Mouse (Mus musculus) left cerebral cortex, adult 11 months (tissue): ENCODE data around the gene Ctnnbl1.

ENCODE experiments used
- DNase-seq: peaks from one replicate; pipeline ENCODE4 v3.0.0; 2022; ENCODE audit warnings: low spot score

Ctnnbl1 gene

DNA sequence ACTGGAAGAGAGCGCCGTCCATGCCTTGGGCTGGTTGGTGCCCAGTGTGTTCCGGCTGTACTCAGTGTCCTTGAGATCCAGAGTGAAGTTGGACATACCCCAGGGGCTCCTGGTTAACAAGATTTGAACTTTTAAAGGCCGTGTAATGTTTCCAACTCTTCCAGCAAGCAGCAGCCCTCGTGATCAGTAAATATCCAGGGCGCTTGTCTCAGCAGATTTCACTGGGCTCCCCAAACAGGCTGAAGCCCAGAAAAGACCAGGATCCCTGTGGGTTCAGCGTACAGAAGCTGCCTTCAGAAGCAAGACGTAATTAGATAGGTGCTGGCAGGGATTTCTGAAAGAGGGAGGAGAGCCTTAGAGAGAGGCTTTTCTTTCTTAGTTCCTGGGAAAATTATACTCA lies 137.9 kb downstream of the Ctnnbl1 start:
- no peak for DNase-seq

DNA sequence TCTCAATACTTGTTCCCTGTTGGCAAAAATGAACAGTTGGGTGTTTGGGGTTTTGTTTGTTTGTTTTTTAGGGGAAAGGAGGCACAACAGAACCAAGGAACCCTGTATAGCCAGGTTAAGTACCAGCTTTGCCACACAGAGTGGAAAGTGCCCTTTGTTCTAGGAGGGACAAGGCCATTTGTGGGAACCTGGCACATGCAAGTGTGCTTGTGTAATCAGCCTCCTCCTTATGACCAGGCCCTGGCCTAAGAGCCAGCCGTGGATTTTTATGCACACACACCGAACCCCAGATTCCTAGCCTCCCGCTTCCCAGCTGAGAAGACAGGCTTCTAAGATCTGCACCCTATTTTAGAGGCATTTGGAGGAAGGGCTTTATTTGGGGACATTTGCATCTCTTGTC lies 140.2 kb downstream of the Ctnnbl1 start:
- no peak for DNase-seq

DNA sequence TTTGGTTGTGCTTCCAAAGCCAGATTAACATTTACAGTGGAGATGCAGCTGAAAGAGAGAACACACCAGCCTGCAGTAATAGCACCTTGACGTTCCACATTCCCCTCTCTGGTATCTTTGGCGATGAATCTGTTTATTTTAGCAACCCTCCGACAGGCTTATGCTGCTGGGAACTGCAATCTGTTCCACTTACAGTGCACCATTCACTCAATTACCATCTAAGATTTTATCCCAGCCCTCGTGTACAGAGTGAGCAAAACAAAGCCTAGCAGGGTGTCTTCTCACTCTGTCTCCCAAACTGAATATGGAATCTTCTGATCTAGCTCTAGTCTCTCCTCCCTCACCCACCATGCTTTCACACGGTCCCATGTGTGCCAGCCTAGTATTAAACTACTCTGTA lies 140.8 kb downstream of the Ctnnbl1 start:
- peak; percentile 59 for DNase-seq

DNA sequence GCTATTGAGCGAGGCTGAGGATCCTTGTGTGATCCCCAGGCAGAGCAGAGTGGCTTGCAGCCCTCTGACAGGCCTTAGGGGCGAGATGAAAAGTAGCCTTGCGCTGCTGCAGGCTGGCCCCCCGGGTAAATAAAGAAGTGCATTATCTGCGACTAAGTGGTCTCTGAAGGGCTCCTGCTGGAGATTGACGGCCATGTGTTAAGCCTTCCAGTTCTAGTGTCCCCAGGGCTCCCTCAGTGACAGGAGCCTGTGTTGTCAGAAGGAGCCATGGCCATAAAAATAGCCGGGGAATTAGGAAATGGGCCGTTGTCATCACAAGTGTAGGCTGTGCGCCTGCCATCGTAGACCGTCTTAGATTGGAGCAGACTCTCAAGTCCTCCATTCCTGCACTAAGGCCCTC lies 144.7 kb downstream of the Ctnnbl1 start:
- no peak for DNase-seq

DNA sequence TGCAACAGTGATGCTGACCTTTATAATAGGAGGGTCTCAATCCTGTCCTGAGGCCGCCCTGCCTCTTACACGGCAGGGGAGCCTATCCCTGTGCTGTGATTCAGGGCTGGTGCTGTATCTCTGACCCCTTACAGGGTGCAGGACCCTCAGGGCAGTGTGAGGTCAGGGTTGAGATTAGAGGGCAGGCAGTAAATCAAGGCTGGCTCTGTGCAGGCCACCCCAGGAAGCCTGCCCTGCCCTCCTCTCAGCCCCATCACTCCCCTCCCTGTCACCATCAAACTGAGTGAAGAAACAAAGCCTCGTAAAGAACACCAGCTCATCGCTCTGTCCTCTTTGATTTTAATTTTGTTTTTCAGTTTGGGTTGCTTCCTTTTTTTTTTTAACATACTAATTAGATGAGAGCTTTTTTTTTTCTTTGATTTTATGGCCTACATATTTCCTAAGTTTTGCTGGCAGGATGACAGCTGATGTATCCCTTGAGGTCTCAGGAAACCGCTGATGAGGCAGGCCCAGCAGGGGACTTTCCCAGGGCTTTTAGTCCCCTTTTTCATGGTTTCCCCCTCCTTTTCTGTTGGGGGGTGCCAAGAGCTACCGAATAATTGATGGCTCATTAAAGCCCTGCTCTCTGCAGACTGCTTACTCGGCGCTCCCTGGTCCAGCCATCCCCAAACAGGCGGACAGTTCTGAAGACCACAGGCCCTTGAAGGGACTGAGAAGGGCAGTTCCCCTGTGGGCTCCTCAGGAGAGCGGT lies 150.2 kb downstream of the Ctnnbl1 start:
- DNase-seq: no peak

DNA sequence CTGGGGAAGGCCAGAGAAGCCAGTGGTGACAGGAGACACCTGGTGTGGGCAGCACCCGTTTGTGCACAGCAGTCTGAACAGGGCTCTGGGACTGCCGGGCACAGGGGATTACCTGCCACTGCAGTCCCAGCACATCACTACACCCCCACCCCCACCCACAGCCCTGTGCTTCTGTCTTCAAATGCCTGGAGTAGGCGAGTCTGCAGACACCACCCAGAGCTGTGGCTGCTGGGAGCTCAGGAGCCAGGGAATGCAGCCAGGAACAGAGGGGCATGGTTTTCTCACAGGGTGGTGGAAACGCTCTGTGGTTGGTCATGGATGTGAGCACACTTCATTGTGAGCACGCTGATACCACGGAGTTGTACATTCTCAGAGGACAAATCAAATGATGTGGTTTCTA lies 154.0 kb downstream of the Ctnnbl1 start:
- no peak for DNase-seq

DNA sequence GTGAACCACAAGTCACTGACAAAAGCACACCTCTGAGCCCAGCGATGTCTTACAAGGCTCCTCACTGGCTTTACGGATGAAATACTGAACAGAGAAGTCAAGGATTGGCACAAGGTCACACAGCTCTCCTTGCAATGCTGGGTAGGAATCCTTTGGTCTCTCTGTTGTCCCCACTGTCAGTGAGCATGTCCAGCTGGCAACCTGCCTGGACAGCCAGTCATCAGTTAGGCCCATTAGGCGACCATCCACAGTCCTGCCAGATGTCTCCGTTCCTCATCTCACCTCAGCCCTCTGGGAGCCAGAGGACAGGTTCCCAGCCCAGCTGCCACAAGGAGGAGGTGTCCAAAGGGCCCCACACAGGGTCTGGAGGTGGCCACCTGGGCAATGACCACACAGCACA lies 159.9 kb downstream of the Ctnnbl1 start:
- DNase-seq: no peak

DNA sequence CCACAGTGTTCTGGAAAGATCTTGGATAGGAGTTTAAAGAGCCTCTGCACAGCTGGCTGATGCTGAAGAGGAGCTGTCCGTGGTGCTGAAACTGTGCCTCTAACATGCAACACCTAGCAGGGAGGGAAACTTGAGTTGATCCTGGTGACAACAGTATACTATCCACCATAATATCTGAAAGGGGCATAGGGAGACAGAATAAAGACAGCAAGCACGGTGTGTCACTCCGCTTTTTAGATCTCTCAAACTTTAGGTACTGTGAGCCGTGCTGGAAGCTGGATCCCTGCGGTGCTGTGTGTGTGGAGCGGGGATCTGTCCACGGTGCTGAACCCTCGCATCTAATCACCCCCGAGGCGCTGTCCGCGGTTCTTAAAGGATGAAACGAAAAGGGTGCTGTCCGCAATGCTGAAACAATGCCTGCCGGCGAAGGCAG lies 176.0 kb downstream of the Ctnnbl1 start:
- no peak for DNase-seq

DNA sequence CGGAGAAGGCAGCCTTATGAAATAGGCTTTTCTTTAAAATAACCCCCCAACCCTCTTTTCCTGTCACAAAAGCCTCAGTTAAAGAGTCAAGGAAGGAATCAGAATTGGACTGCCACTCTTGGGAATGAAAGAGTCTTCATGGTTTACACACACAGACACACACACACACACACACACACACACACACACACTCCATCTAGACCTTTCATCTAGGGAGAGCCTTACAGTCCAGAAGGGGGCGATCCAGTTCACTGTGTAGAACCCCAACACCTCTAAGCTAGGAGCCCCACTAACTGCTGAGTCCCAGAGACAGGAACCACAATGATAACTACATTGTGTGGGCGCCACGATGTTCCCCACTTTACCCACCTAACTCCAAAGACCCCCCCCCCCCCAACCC lies 176.5 kb downstream of the Ctnnbl1 start:
- DNase-seq: no peak

DNA sequence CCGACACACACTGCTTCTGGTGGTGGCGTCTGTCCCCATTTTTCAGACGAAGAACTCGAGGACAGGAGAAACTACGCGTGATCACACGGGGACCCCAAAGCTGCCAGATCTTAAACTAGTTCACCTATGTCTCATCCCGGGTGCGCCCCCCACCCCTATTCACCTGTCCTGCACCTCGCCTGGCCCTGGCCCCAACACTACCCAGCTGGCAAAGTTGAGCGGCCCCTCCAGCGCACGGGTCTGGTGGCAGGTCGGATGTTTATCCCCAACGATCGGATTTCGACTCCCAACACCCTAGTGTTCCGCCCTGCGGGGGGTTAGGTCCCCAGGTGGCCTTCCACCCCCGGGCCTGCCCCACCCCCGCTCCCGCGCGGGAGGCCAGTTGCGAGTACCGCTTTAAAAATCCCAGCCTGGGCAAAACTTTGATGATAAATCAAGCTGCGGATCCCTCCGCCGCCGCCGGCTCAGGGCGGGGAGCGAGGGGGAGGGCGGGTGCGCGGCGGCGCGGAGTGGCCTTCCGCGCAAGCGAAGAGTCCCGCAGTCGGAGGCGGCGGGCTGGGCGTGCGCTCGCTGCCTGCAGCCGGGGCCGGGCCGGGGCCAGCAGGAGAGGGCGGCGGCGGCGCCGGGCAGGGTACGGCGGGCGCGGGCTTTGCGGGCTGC lies 177.0 kb downstream of the Ctnnbl1 start, which contains the start of gene Vstm2l:
Gene Vstm2l (plus strand): TSS at position 549 of the 660 bp plus-strand sequence.
- DNase-seq: peak; percentile 53

DNA sequence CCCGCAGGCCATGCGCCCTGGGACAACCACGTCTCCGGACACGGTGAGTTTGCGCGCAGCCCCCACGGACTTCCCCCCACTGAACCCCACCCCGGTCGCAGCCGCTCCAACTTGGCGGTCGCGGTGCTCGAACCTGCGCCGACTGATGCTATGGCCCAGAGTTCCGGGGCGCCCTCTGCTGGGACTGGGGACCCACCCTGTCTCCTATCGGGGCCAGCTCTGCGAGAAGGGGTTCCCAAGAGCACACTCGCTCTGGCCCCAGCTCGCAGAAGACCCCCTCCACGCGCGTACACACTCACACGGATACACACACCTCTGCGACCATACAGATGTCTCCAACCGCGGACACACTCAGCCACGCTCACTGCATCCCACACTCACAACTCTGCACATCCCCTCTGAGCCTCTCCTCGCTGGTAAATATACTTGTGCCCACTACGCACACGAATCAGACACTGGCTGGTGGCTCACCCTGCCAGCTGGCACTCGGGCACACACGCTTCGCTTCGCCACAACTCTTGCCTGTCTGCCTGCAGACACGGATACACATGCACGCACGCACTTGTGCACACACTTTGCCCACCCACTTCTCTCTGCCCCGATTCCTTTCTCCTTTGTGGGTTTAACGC lies 177.8 kb downstream of the Ctnnbl1 start:
- no peak for DNase-seq

DNA sequence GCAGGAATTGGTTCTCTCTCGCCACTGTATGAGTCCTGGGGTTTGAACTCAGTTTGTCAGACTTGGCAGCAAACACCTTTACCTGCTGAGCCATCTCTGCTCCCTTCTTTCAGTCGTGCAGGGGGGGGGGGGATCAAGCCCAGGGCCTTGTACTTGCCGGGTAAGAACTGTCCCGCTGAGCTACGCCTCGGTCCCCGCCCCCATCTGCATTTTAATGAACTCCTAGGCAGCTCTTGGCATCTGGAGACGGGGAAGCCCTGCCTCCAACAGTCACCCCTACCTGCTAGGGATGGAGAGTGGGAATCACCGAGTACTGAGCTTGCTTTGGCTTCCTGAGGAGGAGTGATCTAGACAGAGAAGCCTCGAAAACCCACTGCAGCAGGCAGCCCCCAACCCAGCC lies 181.3 kb downstream of the Ctnnbl1 start:
- DNase-seq: no peak

DNA sequence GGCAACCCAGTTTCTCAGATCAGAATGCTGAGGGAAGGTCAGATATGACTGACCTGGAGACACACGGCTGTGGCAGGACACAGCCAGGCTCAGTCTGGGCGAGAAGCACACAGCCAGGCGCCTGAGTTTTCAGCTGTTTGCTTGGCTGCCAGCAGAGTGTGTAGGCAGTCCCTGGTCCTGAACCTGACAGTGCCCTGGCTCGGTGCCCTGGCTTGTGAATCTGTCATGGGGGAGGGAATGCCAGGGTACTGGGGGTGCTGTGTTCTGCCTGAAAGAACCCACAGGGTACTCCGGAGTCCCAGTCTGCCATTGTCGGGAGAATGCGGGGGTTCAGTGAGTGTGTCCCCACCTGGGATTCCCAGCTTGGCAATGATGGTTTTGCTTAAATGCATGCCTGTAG lies 184.3 kb downstream of the Ctnnbl1 start:
- no peak for DNase-seq

DNA sequence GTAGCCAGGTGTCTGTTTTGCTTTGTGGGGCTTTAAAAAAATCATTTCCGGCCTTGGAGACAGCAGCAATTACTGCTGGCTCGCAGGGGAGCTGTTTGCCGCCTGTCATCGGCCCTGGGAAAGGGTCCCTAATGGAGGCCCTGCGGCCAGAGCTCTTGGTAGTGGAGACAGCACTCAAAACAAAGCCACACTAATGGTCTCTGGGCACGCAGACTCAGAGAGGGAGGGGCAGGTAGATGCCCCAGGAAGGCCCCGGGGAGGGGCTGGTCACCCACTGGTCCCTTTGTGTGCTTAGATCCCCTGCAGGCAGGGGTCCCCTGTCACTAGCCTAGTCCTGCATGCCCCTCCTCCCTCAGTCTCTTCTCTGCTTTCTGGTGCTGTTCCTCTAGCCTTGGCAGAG lies 186.2 kb downstream of the Ctnnbl1 start:
- no peak for DNase-seq

DNA sequence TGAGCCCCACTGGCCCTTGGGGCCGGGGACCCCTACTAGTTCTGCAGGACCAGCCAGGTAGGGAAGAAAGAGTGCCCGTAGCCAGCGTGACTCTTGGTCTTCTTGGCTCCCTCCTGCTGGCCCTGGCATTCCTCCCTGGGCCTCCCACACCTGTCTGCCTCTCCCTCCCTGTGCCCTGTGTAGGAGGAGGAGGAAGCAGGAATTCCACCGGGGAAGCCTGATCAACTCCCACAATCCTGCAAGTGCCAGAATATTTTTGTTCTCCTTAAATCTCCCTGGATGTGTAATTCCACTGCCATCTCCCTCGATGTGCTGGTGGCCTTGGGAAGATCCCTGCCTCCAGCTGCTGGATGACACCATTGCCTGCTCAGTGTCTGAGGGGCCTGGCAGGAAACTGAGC lies 187.3 kb downstream of the Ctnnbl1 start:
- DNase-seq: no peak

DNA sequence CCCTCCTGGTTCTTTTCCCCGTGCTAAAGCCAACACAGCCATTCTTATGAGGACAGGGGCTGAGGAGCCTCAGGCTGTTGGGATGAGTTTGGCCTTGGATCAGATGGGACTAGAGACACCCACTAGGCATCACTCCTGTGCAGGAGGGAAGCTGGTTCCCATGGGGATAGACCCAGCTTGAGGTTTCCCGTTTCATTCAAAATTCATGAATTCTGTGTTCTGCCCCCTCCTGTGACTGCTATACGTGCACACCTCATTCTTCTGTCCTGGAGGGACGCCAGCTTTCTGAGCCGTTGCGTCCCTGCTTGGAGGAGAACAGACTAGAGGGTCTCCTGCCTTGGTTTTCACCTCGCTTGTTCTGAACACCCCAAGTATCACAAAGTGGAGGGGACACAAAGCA lies 189.3 kb downstream of the Ctnnbl1 start:
- no peak for DNase-seq

DNA sequence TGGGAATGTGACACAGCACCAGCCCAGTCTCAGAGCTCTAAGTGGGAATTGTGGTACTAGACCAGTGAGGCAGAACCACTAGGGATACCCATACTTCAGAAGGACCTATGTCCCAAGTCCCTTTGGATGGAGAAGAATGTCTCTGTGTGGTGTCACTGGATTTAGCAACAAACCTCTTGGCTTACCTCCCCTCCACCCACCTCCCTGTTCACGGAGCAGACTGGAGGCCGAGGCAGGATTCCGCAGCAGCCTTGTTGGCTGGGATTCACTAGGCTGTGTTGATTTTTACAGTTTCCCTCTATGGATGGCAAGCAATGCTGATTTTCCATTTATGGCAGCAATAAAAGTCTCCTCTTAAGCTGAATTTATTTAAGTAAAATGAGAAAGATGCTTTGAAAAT lies 189.7 kb downstream of the Ctnnbl1 start:
- DNase-seq: no peak

DNA sequence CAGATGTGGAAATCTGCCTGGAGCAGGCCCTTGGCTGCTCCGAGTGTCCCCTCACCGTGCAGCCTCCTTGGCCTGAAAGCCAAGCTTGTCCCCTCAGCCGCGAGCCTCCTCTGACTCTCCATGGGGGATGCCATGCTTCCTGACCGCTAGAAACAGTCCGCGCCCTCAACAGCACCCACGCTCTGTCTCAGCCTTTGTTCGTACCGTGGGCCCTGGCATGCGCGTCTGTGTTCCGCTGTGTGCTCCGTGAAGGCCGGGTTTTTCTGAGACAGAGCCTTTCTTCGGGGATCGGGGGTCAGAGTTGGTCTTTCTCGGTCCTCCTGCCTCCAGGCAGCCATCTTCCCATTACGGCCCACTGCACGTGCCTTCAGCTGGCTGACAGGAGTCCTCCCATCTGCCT lies 190.2 kb downstream of the Ctnnbl1 start:
- no peak for DNase-seq

DNA sequence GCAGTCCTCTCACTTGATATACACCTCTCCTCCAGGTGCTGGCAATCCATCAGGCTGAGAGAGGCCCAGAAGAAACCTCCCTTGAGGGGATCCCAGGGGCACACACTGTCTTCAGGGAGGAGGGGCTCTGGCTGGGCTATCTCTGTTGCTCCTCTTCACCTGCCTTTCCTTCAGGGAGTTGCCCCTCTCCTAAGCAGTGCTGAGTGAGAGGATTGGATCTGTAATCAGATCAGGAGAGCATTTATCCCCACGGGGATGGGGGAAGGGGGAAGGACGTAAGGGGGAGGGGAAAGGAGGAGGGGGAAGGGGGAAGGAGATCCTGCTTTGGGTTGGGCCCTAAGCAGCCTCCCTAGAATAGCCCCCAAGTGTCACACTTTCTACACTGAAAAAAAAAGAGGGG lies 190.6 kb downstream of the Ctnnbl1 start:
- no peak for DNase-seq

DNA sequence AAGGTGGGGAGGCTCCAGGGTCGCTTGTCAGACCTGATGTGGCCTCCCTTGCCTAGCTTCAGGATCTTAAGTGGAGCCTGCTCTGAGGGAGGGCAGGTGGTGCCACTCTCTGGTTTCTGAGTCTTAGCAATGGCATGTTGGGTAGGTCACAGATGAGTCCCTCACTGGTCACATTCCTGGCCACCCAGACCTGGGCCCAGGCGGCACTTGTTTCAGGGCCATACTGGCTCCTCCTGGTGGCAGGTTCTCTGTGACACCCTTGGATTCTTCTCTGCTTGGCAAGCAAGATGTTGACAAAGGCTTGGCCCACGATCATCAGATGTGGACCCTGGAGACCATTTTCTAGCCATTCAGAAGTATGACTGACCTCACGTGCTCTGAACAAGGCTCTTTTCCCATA lies 195.5 kb downstream of the Ctnnbl1 start:
- no peak for DNase-seq

DNA sequence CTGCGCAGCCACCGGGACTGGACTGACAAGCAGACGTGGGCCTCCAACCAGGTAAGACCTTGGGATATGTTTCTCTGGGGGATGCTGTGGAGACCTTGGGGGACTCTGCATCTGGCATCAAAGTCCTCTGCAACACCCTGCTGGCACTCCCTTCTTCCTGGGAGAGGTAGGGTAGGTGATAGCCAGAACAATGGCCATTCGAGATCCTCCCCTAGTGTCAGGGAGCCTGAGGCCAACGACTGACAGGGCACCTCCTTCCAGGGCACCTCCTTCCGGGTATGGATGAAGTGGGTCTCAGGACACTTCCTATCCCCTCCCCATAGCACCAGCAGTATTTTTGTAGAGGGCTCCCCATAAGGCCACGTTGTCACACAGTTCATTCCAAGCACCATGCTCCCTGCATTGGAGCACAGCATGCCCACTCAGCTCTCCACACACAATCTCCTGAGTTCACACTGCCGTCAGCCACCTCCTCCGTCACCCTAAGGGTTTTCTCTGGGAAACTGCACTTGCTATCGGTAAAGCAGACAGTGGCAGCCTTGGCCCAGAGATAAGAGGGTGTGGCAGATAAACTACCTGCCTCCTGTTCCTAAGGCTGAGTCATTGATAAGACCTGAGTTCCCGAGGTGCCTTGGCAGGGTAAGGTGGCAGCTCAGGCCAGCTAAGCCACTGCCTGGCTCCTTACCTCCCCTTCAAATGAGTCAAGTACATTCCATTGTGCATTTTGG lies 198.4 kb downstream of the Ctnnbl1 start:
- DNase-seq: no peak

DNA sequence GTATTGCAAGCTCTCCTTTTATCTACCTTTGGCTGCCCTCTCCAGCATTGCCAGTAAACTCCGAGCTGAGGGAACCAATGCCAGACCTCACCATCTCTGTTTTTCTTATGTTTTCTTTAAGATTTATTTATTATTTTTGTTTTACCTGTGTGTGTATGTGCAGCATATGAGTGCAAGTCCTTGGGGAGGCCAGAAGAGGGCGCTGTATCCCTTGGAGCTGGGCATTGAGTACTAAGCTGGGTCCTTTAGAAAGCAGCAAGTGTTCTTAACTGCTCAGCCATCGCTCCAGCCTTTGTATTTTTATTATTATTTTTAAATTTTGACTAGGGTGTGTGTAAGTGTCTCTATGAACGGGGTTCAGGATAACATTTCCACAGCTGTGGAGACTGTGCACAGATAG lies 199.5 kb downstream of the Ctnnbl1 start:
- DNase-seq: no peak
